Mouse (Mus musculus) G1E (cell line): ENCODE data around the gene Xpo6. TPM values are rescaled to one million over a fixed set of nuclear protein-coding genes. Genes with fewer than 3 reads are reported as not detected.

Experiments
- ATAC-seq: 2 replicates; pipeline ENCODE4 v1.8.0; 2016; ENCODE audit warnings: mild to moderate bottlenecking; ENCODE audit not compliant: insufficient number of reproducible peaks, poor library complexity, low FRiP score, severe bottlenecking; ENCODE audit errors: extremely low read depth
- DNase-seq: peaks from one replicate; pipeline ENCODE4 v3.0.0; 2012; ENCODE audit warnings: low spot score
- H3K27me3 ChIP-seq: 2 replicates; pipeline ENCODE4 v1.6.1; 2012; ENCODE audit warnings: mild to moderate bottlenecking, low read length, inconsistent platforms; ENCODE audit not compliant: insufficient read depth
- H3K36me3 ChIP-seq: replicated peaks from 2 replicates; pipeline ENCODE3; 2012; ENCODE audit warnings: mild to moderate bottlenecking, inconsistent platforms
- H3K4me1 ChIP-seq: 2 replicates; pipeline ENCODE4 v1.6.1; 2012; ENCODE audit warnings: low read depth, low read length, inconsistent platforms, mixed read lengths; ENCODE audit not compliant: insufficient read depth
- H3K4me3 ChIP-seq: 2 replicates; pipeline ENCODE4 v1.5.1; 2012; ENCODE audit warnings: low read depth, mild to moderate bottlenecking, inconsistent platforms, low read length, moderate library complexity, mixed read lengths
- H3K9me3 ChIP-seq: replicated peaks from 2 replicates; pipeline ENCODE4 v1.6.1; 2012; ENCODE audit warnings: inconsistent platforms
- CTCF ChIP-seq: IDR thresholded peaks from 2 replicates; pipeline ENCODE4 v1.5.1; 2012; ENCODE audit warnings: low read depth, low read length, inconsistent platforms, mixed read lengths
- GATA1 ChIP-seq: IDR thresholded peaks from 2 replicates; pipeline ENCODE4 v1.6.1; 2012; ENCODE audit warnings: borderline replicate concordance, low read length, inconsistent platforms, mixed read lengths
- GATA2 ChIP-seq: IDR thresholded peaks from 2 replicates; pipeline ENCODE4 v1.6.1; 2012; ENCODE audit warnings: low read depth, low read length, inconsistent platforms, borderline replicate concordance
- POLR2AphosphoS5 ChIP-seq: IDR thresholded peaks from 2 replicates; pipeline ENCODE4 v1.6.1; 2012; ENCODE audit warnings: low read depth, low read length, inconsistent platforms; ENCODE audit not compliant: insufficient replicate concordance
- TAL1 ChIP-seq: conservative IDR thresholded peaks from 2 replicates; pipeline ENCODE4 v1.6.1; 2012; ENCODE audit warnings: low read depth, low read length, inconsistent platforms, mixed read lengths
- polyA plus RNA-seq: library from polyadenylated mRNA; stranded (reverse); fragments of >175 nt; gene quantifications from 2 replicates; pipeline ENCODE4 v1.2.3, GENCODE M21; 2012
- total RNA-seq, 2 experiments: library from RNA; stranded (forward) in 1 of 2; stranded (reverse) in 1 of 2; fragments of 200-1000 nt in 1 of 2; fragments of >200 nt in 1 of 2; fragmentation: Nextera tagmentation in 1 of 2; gene quantifications; 2 replicates each; pipeline ENCODE4 v1.2.3; 2014 to 2017

The Xpo6 gene
- total and polyA plus RNA-seq, 3 experiments, result 50.0 to 242 (median 180) TPM

DNA sequence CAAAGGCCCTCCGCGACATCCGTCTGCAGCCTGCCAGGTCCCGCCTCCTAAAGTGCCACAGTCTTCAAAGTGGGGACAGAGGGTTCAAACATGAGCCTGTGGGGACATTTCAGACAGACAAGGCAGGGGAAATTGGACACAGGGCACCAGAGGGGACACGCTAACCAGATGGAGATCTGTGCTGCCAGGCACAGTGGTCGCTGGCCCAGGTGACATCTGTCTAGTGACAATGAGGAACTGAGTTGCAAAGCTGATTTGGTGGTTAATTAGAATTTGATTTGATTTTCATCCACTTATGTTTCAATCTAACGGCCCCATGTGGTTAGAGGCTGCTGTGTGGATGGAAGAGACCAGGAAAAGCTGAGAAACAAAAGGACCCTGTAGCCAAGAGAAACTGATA, 146.7 kb downstream of the Xpo6 start:
- peaks cover 93% of the 10 kb centered on the region for H3K27me3 ChIP-seq
- no peak for ATAC-seq
- TF ChIP-seq TAL1 (no peak), CTCF (no peak), GATA1 (no peak), GATA2 (no peak)
- H3K9me3 ChIP-seq, result no peaks in the 10 kb centered on the region
- no peaks in the 10 kb centered on the region for H3K4me1 ChIP-seq
- no peak for DNase-seq
- H3K36me3 ChIP-seq, result no peaks in the 10 kb centered on the region
- H3K4me3 ChIP-seq, result no peak overlapping the region

GRCm38 (mm10) chr7:126051910-126052309, 148.4 kb downstream of the Xpo6 start:
- H3K9me3 ChIP-seq, result no peaks in the 10 kb centered on the region
- no peaks in the 10 kb centered on the region for H3K4me1 ChIP-seq
- DNase-seq, result no peak
- ATAC-seq, result no peak
- TF ChIP-seq POLR2AphosphoS5, result no peak
- no peak for TF ChIP-seq GATA2
- no peak for TF ChIP-seq GATA1
- no peak for TF ChIP-seq TAL1
- no peak for TF ChIP-seq CTCF
- no peak overlapping the region for H3K4me3 ChIP-seq
- peaks cover 99% of the 10 kb centered on the region for H3K27me3 ChIP-seq
- no peaks in the 10 kb centered on the region for H3K36me3 ChIP-seq

Other genes with a start within 250 kb of the Xpo6 start
- gene Gsg1l, start 118.1 kb downstream of the Xpo6 start, total RNA-seq (2014; fragmentation: Nextera tagmentation), result not detected in 2 replicates
- gene Gsg1l, start 118.1 kb downstream of the Xpo6 start, total RNA-seq (2017), result 0.06 and 0.11 TPM in 2 replicates
- gene Gsg1l, start 118.1 kb downstream of the Xpo6 start, polyA plus RNA-seq, result not detected in 2 replicates
- gene Sbk1, start 72.1 kb upstream of the Xpo6 start, total RNA-seq (2014; fragmentation: Nextera tagmentation), result not detected in 2 replicates
- gene Sbk1, start 72.1 kb upstream of the Xpo6 start, total RNA-seq (2017), result 0.06 and 0.33 TPM in 2 replicates
- 0.26 and 0.31 TPM in 2 replicates for gene Sbk1, start 72.1 kb upstream of the Xpo6 start, polyA plus RNA-seq
- 0.38 and 1.7 TPM in 2 replicates for gene Lat, start 169.1 kb upstream of the Xpo6 start, total RNA-seq (2014; fragmentation: Nextera tagmentation)
- 14.6 and 15.6 TPM in 2 replicates for gene Lat, start 169.1 kb upstream of the Xpo6 start, total RNA-seq (2017)
- 10.1 and 12.7 TPM in 2 replicates for gene Lat, start 169.1 kb upstream of the Xpo6 start, polyA plus RNA-seq
- gene Spns1, start 176.9 kb upstream of the Xpo6 start, total RNA-seq (2014; fragmentation: Nextera tagmentation), result 10.5 and 21.4 TPM in 2 replicates
- gene Spns1, start 176.9 kb upstream of the Xpo6 start, total RNA-seq (2017), result 19.0 and 19.8 TPM in 2 replicates
- 55.2 and 55.4 TPM in 2 replicates for gene Spns1, start 176.9 kb upstream of the Xpo6 start, polyA plus RNA-seq
- 16.4 and 22.0 TPM in 2 replicates for gene Nfatc2ip, start 196.2 kb upstream of the Xpo6 start, total RNA-seq (2014; fragmentation: Nextera tagmentation)
- 13.2 and 16.8 TPM in 2 replicates for gene Nfatc2ip, start 196.2 kb upstream of the Xpo6 start, total RNA-seq (2017)
- gene Nfatc2ip, start 196.2 kb upstream of the Xpo6 start, polyA plus RNA-seq, result 5.0 and 5.9 TPM in 2 replicates
- gene Cd19, start 214.4 kb upstream of the Xpo6 start, total RNA-seq (2014; fragmentation: Nextera tagmentation), result not detected in 2 replicates
- gene Cd19, start 214.4 kb upstream of the Xpo6 start, total RNA-seq (2017), result not detected in 2 replicates
- not detected in 2 replicates for gene Cd19, start 214.4 kb upstream of the Xpo6 start, polyA plus RNA-seq
- gene Rabep2, start 228.3 kb upstream of the Xpo6 start, total RNA-seq (2014; fragmentation: Nextera tagmentation), result 1.7 and 2.9 TPM in 2 replicates
- gene Rabep2, start 228.3 kb upstream of the Xpo6 start, total RNA-seq (2017), result 16.0 and 16.1 TPM in 2 replicates
- gene Rabep2, start 228.3 kb upstream of the Xpo6 start, polyA plus RNA-seq, result 21.7 and 28.3 TPM in 2 replicates